Comparison of ENCODE assay signal across 21 mouse cellular contexts in genomic region chr3:107821952-107822351, GRCm38 (mm10). TPM values are rescaled to one million over a fixed set of nuclear protein-coding genes. Genes with fewer than 3 reads are reported as not detected.
"Had no signal": no experiment of that assay in that cellular context is flagged by ENCODE, and none has a peak within 500 bp of the region (broad histone marks: within the 10 kb centered on the region; RNA-seq: fewer than 3 reads in every experiment).

No protein-coding gene starts in this region.

- H3K27ac ChIP-seq: kidney, postnatal 0 days; limb, embryonic 12.5 days; liver, embryonic 14.5 days; midbrain, embryonic 10.5 days; midbrain, embryonic 15.5 days; stomach, postnatal 0 days had no signal

- H3K4me2 ChIP-seq: limb, embryonic 12.5 days; midbrain, embryonic 15.5 days had no signal

- H3K4me3 ChIP-seq: limb, embryonic 12.5 days; midbrain, embryonic 10.5 days; midbrain, embryonic 15.5 days had no signal

- H3K36me3 ChIP-seq: limb, embryonic 12.5 days; midbrain, embryonic 10.5 days; midbrain, embryonic 15.5 days had no signal

- DNase-seq: kidney, adult 9 months; kidney, postnatal 36 days; layer of hippocampus, adult 9-11 months; layer of hippocampus, postnatal 36 days; liver; lung, adult 2 months; lung, postnatal 4 days; right cerebral cortex, postnatal 25 days; thymus, postnatal 4 days had no signal

- H3K9ac ChIP-seq: limb, embryonic 12.5 days; liver, embryonic 14.5 days; midbrain, embryonic 15.5 days had no signal

- H3K4me1 ChIP-seq: limb, embryonic 12.5 days; midbrain, embryonic 10.5 days; midbrain, embryonic 15.5 days had no signal

- ATAC-seq: lung, postnatal 0 days; midbrain, embryonic 15.5 days had no signal

- H3K9me3 ChIP-seq: limb, embryonic 12.5 days; midbrain, embryonic 10.5 days; midbrain, embryonic 15.5 days had no signal

- H3K27me3 ChIP-seq: limb, embryonic 12.5 days; midbrain, embryonic 15.5 days had no signal

RNA-seq across cellular contexts. Expression of gene Eps8l3, which starts 55.1 kb away (rescaled TPM):
- total RNA-seq: layer of hippocampus, adult 18-20 months; layer of hippocampus, postnatal 36 days; left cerebral cortex, adult 8-10 months; left cerebral cortex, postnatal 25 days; megakaryocyte, adult 5-6 weeks had no signal
- polyA plus RNA-seq: limb, embryonic 12.5 days; lung, adult 2 months; lung, postnatal 0 days; midbrain, embryonic 10.5 days; neural tube, embryonic 14.5 days had no signal
